Mouse (Mus musculus) hindbrain, embryonic 16.5 days (tissue): ENCODE results near the gene Hs3st5. TPM values are rescaled to one million over a fixed set of nuclear protein-coding genes. Genes with fewer than 3 reads are reported as not detected.

Experiments used
- ATAC-seq: fragments of 200-750 bp; cut with Nextera tagmentation; 2 replicates; pipeline ENCODE4 v1.8.0; 2017; ENCODE audit warnings: moderate TSS enrichment, moderate library complexity
- H3K27ac ChIP-seq: fragments of 300-500 bp; sonication (generic); 2 replicates; pipeline ENCODE4 v1.5.1; 2014; ENCODE audit warnings: low read depth, mild to moderate bottlenecking, control low read depth, low read length, moderate library complexity
- H3K27me3 ChIP-seq: fragments of 300-500 bp; sonication (generic); replicated peaks from 2 replicates; pipeline ENCODE4 v1.6.1; 2014; ENCODE audit warnings: low read length; ENCODE audit not compliant: control insufficient read depth, insufficient read depth
- H3K36me3 ChIP-seq: fragments of 300-500 bp; sonication (generic); 2 replicates; pipeline ENCODE4 v1.6.1; 2014; ENCODE audit warnings: mild to moderate bottlenecking, low read length, moderate library complexity, mixed read lengths; ENCODE audit not compliant: control insufficient read depth, insufficient read depth
- H3K4me1 ChIP-seq: fragments of 300-500 bp; sonication (generic); 2 replicates; pipeline ENCODE4 v1.6.1; 2014; ENCODE audit warnings: low read depth, low read length; ENCODE audit not compliant: control insufficient read depth, insufficient read depth
- H3K4me2 ChIP-seq: fragments of 300-500 bp; sonication (generic); 2 replicates; pipeline ENCODE4 v1.6.1; 2014; ENCODE audit warnings: mild to moderate bottlenecking, low read length, control low read depth, moderate library complexity
- H3K4me3 ChIP-seq: fragments of 300-500 bp; sonication (generic); 2 replicates; pipeline ENCODE4 v1.5.1; 2014; ENCODE audit warnings: mild to moderate bottlenecking, low read length, control low read depth, moderate library complexity
- H3K9ac ChIP-seq: fragments of 300-500 bp; sonication (generic); 2 replicates; pipeline ENCODE4 v1.6.1; 2014; ENCODE audit warnings: low read depth, mild to moderate bottlenecking, control low read depth, low read length, moderate library complexity
- H3K9me3 ChIP-seq: fragments of 300-500 bp; sonication (generic); 2 replicates; pipeline ENCODE4 v1.6.1; 2014; ENCODE audit warnings: mild to moderate bottlenecking, low read length, moderate library complexity; ENCODE audit not compliant: control insufficient read depth
- WGBS: fragments of 180-500 bp; shearing (Covaris S2); extraction: QIAGEN DNeasy Blood & Tissue Kit; methylation state at CpG from one replicate; pipeline ENCODE4 v1.1.7; 2014; 5-methylcytosine and 5-hydroxymethylcytosine counted together
- polyA plus RNA-seq: library from polyadenylated mRNA; unstranded; fragments of >200 nt; fragmentation: Nextera tagmentation; extraction: Ambion mirVana; gene quantifications from 2 replicates; pipeline ENCODE4 v1.2.1, GENCODE M21; 2015

The Hs3st5 gene
- polyA plus RNA-seq, 1 experiment from 2014 or later, result 36.5 TPM

DNA sequence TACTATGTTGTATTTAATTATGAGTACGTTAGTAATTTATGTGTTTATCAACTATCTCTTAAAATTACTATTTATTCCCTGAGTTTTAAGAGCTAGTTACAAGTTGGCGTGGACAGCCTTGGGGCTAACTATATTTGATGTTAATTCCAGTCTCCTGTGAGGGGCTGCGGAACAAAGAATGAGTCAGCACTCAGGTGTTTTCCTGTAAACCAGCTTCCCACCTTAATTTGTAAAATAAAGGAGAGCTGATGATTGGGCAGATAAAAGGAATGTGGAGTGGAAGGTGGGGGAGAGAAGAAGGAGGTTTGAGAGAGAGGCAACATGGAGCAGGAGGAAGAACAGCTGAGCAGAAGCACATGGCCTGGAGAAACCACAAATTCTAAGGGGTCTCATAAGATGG is 343.6 kb downstream of the Hs3st5 start:
- Histone ChIP-seq H3K27ac (no peak overlapping the region), H3K27me3 (no peaks in the 10 kb centered on the region), H3K9ac (no peak overlapping the region), H3K9me3 (no peaks in the 10 kb centered on the region), H3K36me3 (no peaks in the 10 kb centered on the region), H3K4me2 (no peak overlapping the region), H3K4me1 (no peaks in the 10 kb centered on the region), H3K4me3 (no peak overlapping the region)
- ATAC-seq, result no peak
- 91% methylated on average over 3 of the region's 3 CpGs for WGBS

- no peaks in the 10 kb centered on the region for H3K9me3 ChIP-seq
- no peak for ATAC-seq
- H3K4me3 ChIP-seq, result no peak overlapping the region
- no peak overlapping the region for H3K9ac ChIP-seq
- H3K4me2 ChIP-seq, result no peak overlapping the region
- H3K4me1 ChIP-seq, result no peaks in the 10 kb centered on the region
- 88% methylated on average over 2 of the region's 2 CpGs for WGBS
- no peak overlapping the region for H3K27ac ChIP-seq
- H3K27me3 ChIP-seq, result no peaks in the 10 kb centered on the region
- H3K36me3 ChIP-seq, result no peaks in the 10 kb centered on the region
Measured at GRCm38 (mm10) chr10:36862127-36862895, 355.7 kb downstream of the Hs3st5 start.
